Mouse (Mus musculus): Measurements from ENCODE around the gene Mgll.

DNA sequence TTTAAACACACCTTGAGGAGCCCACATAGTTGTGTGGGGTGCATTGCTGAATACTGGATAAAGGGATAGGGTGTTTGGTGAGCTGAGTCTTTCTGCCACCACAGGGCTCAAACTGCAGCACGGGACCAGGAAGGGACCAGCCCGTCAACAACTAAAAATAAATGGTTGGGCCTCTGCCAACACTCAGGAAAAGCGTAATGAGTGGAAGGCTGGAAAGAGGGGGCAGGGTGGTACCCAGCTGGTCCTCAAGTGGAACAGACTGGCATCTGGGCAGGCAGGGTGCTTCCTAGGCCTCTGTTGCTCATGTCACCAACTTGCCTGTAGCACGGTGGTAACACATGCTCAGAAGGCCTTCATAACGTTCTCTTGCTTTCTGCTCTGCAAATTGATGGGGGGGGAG, 61.1 kb downstream of the Mgll start:
- TF ChIP-seq CTCF (IDR thresholded peaks at IDR 0.05; ENCODE audit: low read depth, low read length): no peak
- TF ChIP-seq POLR2A (IDR thresholded peaks at IDR 0.05; ENCODE audit: extremely low read depth, insufficient read depth, low read length): no peak
